Mouse (Mus musculus) cerebellum, postnatal 10 days (tissue): ENCODE measurements around the gene F2r.

ENCODE experiments used
- DNase-seq, 2 experiments: peaks; one replicate each; pipeline ENCODE4 v3.0.0; 2021; ENCODE audit warnings: mixed read lengths in 2 of 2

The F2r gene

DNA sequence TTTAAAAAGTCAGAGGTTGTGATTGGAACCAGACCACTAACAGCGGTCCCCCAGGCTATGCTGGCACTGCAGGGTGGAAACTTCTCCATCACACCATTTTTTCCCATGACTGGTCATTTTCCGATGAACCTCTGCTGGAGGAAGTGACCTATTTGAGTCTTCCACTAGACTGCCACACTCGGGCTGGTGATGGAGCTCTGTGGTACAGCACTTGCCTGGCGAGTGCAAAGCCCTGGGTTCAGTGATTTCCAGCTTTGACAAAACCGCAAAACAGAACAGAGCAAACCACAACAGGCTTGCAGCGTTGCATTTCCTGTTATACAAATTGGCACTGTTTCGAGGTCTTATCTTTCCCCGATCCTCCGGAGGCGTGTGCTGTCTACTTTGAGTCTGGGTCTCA lies 25.4 kb downstream of the F2r start:
- DNase-seq: no peak

DNA sequence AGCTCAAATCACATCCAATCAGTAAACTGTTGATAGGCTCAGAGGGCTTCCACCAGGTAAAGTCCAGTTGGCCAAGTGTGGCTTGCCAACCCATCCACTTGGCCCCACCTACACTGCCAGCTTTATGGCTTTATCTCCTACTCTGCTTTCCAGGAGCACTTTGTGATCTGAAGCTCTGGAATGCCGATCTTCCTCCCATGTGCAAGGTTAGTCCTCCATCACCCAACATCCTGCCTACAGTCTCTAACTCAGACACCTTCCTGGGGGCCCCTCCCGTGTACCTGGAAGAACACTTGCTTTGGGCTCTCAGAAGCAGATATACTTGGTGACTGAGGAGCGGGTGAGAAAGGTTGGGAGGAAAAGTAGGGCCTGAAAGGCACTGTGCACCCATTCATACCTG lies 26.7 kb downstream of the F2r start:
- no peak for DNase-seq

DNA sequence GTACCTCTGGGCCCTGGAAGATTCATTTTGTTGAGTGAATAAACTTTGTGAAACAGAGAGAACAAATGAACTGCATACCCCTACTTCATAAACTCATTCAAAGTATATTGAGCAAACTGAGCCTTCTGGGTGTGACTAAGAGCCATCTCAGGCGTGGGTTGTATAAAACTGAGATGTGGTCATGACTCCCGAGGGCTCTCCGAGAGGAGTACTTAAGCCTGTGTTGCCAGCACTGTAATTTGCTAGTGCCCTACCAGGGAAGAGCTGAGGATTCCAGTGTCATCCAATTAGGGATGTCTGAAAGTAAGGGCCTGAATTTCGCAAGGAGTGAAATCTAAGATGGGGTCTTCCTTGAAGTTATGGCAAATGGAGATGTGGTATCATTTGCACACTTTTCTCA lies 30.7 kb downstream of the F2r start:
- no peak for DNase-seq

DNA sequence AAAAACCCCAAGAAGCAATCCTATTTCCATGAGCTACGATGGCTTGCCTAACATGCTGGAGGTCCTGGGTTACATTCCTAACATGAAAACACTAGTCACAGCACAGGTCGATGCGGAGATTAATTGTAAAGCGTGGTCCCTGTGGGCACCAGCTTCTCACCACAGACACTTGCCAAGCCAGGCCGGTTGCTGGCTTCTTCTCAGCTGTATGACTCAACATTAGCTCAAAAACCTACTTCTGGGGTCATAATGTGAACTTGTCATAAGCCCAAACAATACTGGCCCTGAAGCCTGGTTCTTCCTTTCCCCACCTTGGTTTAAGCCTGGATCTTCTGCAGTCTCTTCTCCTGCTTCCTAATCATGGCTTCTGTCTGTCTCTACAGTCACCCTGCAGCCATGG lies 33.4 kb downstream of the F2r start:
- DNase-seq: peak; percentile 14 to 16

DNA sequence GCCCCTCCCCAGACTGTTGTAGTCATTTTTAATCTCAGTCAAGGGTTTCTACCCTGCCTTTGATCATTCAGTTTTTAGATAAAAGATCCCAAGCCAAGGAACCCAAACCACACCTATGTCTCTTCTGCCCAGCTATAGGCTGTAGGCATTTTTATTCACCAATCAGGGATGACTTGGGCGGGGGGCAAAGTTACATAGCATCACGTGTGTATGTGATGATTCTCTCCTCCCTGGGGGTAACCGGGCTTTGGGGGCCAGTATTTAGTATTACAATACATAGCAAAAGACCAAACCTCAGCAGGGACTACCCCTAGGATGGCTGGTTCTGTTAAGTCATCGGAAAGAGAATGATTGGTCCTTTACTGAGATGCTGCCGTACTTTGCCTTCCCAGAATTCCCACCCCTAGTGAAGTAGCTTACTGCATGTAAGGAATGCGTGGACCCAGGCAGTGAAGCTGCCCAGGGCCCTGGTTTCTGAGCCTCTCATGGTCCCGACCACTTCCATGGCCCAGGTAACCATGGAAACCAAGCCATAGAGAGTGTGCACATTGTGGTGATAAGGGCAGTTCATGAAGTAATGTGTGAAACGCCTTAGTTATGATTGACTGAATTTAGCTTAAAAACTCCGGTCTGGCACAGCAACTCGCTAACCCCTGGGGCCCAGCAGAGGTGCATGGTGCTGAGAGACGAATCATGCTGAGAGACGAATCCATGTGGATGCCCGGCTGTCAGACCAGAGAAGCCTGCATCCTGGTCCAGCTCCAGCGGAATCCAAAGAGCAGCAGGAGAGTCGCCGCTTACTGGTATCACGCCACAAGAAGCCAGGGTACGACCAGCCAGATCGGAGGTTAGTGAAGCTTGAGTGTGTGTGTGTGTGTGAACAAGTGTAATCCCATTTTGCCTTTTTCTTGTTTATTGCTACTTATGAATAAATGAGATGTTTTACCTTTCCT lies 34.8 kb downstream of the F2r start:
- peak; percentile 77 to 81 for DNase-seq

DNA sequence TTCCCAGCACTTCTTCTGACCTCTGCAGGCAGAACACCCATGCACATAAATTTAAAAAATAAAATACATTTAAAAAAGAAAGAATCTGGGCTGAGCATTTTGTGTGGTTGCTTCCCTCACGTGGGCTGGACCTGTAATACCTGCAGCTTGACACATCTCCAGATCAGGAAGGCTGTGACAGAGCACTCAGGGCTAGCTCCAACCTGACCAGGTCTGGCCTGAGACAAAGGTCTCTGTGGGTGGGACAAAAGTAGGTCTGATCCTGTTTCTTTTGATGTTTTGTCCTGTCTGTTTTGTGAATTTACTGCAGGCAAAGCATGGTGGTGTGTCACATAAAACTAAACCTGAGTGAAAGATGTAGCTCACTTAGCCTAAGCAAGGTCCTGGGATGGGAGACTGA lies 36.4 kb downstream of the F2r start:
- no peak for DNase-seq

DNA sequence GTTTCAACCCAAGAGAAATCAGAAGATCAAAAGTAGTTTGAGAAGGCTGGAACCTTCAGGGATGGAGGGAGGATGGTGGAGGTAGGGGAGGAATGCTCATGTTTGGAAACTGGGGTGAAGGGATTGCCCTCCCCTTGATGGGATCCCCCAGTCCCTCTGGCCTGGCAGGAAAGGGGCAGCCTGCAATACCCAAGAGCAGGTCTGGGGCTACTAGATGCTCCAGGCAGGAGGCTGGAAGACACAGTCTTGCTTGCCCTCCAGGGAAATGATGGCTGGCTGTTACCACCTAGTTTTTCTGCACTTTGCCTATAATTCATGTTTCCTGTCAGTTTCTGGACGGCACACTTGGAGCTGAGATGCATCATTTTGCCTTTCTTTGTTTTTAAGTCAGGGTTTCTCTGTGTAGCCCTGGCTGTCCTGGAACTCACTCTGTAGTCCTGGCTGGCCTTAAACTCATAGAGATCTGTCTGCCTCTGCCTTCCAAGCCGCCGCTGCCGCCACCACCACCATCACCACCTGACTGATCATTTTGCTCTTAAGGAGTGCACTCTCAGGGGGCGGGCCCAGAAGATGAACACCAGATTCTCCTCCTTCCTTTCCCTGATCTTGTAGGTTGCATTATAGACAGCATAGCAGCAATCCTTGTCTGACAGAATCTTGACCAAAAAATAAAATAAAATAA lies 40.1 kb downstream of the F2r start:
- no peak for DNase-seq

DNA sequence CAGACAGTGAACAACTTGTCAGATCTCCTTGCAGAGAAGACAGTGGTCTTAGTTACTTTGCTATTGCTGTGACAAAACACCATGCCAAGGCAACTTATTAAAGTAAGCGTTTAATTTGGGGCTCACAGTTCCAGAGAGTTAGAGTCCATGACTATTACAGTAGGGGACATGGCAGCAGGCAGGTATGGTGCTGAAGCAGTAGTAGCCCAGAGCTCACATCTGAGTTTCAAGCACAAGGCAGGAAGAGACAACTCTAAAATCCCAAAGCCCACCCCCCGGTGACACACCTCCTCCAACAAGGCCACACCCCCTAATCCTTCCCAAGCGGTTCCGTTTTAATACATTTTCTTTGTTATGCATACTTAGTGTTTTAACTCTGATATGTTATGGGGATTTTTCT lies 47.4 kb downstream of the F2r start:
- DNase-seq: no peak

DNA sequence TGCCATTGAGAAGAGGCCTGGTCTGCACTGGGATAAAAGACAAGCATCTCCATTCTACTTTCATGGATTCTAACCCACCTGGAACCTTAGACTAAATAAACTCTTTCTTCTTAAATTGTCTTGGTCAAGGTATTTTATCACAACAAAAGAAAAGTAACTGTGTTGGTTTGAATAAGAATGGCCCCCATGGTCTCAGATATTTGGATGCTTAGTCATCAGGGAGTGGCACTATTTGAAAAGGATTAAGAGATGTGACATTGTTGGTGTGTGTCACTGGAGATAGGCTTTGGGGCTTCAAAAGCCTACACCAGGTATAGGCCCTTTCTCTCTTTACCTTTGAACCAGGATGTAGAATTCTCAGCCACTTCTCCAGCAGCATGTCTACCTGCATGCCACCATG lies 49.0 kb downstream of the F2r start:
- DNase-seq: no peak

DNA sequence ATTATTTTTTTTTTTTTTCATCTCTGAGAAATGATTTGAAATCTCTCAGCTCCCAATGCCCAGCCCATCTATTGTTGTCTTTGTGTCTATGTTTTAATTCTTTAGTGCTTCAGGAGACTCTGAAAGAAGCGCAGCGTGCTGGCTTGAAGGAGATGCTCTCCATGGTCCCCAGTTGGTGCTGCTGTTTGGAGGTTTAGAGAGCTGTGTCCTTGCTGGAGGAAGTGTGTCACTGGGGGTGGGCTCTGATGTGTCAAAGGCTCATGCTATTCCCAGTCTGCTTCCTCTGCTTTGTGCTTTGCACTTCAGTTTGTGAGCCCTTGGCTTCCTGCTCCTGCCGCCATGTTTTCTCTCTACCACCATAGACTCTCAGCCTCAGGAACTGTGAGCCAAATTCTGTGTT lies 50.0 kb downstream of the F2r start:
- no peak for DNase-seq

DNA sequence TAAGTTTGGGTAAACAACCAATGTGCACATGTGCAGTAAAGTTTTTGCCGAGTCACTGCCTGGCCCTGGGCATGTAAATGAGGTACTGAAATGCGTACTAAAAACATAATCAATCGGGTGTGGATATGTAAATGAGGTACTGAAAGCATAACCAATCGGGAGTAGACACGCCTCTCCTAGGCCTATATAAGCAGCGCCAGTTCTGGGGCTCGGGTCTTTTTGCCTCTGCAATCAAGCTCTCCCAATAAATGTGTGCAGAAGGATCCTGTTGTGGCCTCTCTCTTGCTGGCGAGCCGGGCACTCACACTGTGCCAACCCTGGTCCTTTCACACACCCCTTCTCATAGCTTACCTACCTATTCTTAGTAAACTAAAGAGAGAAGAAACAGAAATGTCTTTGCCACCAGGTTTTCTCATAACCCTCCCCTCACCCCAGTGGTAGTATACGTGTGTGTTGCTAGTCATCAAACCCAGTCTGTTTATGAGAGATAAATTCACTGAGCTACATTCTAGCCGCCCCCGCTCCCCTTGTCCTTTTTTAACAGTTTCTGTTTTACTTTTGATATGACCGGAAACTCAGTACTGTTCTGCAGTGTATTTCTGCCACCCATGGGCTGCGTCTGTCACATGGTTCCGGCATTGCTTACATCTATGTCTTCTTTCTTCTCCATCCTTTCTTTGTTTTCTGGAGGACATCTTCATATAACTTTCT lies 51.3 kb downstream of the F2r start:
- no peak for DNase-seq

DNA sequence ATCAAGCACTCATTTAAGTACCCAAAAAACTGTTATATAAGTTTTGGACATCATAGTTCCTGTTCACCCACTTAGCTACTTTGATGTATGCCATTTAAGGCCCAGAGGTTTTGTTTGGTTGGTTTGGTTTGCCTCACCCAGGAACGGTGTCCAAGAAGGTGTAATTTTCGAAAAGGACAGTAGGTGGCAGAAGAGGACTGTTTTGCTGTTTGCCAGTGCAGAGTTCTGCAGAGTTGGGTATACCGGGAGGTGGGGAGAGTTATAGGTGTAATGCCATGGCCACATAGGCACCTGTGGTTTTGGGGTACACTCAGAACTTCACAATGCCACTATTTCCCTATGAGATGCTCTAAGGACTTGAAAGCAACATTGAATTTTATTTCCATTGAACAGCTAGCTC lies 54.6 kb downstream of the F2r start:
- peak; percentile 87 to 93 for DNase-seq

DNA sequence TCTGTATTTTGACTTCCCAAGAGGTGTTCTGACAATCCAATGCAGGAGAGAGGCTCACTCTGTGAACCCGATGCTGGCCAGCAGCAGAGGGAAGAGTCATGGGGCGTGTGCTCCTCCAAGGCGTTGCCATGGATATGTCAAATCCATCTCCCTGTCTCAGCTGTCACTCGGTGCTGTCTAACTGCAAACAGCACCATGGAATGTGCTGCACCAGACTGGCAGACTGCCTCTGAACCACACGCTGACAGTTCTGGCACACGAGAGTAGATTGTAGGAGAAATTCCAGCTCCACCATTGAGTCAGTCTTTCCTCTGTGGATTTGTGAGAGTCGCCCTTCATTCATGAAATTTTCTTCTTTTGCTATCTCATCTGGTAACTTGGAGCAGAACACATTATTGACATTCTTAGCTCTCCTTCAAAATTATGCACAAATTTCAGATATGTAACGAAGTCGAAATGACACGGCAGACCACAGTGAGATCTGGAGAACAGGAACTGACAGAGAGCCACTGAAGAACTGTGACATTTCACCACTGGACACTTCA lies 55.1 kb downstream of the F2r start:
- DNase-seq: peak; percentile 47 to 58

DNA sequence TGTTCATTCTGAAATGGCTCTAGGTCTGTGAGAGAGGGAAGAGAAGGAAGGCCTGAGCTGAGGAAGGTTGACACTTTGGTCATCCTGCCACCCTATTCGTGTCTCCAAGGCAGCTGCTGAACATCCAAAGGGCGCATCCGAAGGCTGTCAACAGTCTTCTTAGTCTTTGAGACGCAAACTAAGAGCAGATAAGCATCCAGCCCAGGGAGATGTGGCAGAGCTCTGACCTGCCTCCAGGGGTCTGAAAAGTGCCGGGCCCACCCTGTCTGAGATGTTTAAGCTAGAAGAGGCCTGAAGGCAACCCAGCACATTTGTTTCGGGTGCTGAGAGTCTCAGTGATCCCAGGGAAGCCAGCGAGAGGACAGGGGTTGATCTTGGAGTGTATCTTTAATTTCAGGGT lies 61.0 kb downstream of the F2r start:
- no peak for DNase-seq

DNA sequence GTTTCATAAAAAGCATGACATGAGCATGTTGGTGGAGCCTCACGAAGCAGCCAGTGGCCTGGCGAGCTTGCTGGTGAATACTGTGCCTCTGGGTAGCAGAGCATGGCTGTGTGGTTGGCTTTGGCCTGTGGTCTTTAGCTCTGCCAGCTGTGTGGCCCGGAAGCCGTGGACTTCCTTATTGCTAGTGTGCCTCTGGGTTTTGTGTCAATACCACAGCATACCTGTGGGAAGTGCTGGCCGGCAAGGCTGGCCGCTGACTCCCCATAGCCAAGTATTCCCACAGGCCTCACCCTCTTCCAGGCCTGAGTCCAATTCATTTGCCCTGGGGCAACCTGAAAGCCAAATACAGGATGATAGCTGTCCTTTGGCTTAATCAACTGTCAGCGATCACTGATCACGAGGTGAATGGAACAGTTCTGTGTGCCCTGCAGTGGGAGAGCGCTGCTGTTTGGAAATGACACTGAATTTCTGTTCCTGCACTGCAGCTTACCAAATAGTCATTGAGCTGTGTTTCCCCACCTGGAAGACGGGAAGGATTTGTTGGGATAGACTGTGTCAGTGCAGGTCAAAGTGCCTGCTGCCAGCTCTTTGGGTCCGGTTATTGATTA lies 64.3 kb downstream of the F2r start:
- DNase-seq: peak in 1 of 2 experiments; percentile 17
